Mouse (Mus musculus) CH12.LX (cell line): ENCODE results near the gene Atp6ap1. TPM values are rescaled to one million over a fixed set of nuclear protein-coding genes. Genes with fewer than 3 reads are reported as not detected.

Experiments used
- DNase-seq: peaks from one replicate; pipeline ENCODE4 v3.0.0-alpha.2; 2013; ENCODE audit errors: extremely low read depth
- H3K27ac ChIP-seq: 2 replicates; pipeline ENCODE4 v1.5.1; 2012; ENCODE audit warnings: low read depth, mild to moderate bottlenecking, control low read depth, moderate library complexity; ENCODE audit not compliant: insufficient read depth
- H3K27me3 ChIP-seq: replicated peaks from 2 replicates; pipeline ENCODE3; 2012; ENCODE audit warnings: inconsistent platforms
- H3K36me3 ChIP-seq, 2 experiments: replicated peaks in 1 of 2; 2 replicates each; pipeline versions ENCODE3 to v1.6.1; 2012; ENCODE audit warnings: inconsistent platforms in 1 of 2, low read length in 1 of 2, mild to moderate bottlenecking in 1 of 2, mixed read lengths in 1 of 2, moderate library complexity in 1 of 2; ENCODE audit not compliant: control insufficient read depth in 1 of 2, insufficient read depth in 1 of 2
- H3K4me1 ChIP-seq, 2 experiments: 2 replicates each; pipeline ENCODE4 v1.6.1; 2012; ENCODE audit warnings: inconsistent platforms in 1 of 2, moderate library complexity in 1 of 2; ENCODE audit not compliant: insufficient read depth in 2 of 2, control insufficient read depth in 1 of 2
- H3K4me2 ChIP-seq: 2 replicates; pipeline ENCODE4 v1.6.1; 2012; ENCODE audit warnings: low read depth, mild to moderate bottlenecking, control low read depth; ENCODE audit not compliant: poor library complexity, insufficient read depth, severe bottlenecking
- H3K4me3 ChIP-seq, 3 experiments: fragments of 150-350 bp in 1 of 3; sonication (generic) in 1 of 3; replicated peaks in 1 of 3; 2 replicates each; pipeline versions ENCODE3 to v1.5.1; 2011 to 2012; ENCODE audit warnings: low read depth in 2 of 3, low read length in 2 of 3, mild to moderate bottlenecking in 2 of 3, moderate library complexity in 2 of 3, control low read depth in 1 of 3, improper control_type of control experiment in 1 of 3, inconsistent platforms in 1 of 3, mixed read lengths in 1 of 3; ENCODE audit not compliant: poor library complexity in 1 of 3
- H3K79me2 ChIP-seq: replicated peaks from 2 replicates; pipeline ENCODE4 v1.6.1; 2012; ENCODE audit warnings: mild to moderate bottlenecking, moderate library complexity; ENCODE audit not compliant: control insufficient read depth, poor library complexity, insufficient read depth, severe bottlenecking; ENCODE audit errors: extremely low read depth
- H3K9ac ChIP-seq: 2 replicates; pipeline ENCODE4 v1.6.1; 2012; ENCODE audit warnings: low read depth, mild to moderate bottlenecking, control low read depth, moderate library complexity; ENCODE audit not compliant: insufficient read depth
- H3K9me3 ChIP-seq: replicated peaks from 2 replicates; pipeline ENCODE3; 2012; ENCODE audit warnings: low read length, inconsistent platforms, mixed read lengths
- BHLHE40 ChIP-seq: IDR thresholded peaks from 2 replicates; pipeline ENCODE4 v1.6.1; 2011; ENCODE audit warnings: mild to moderate bottlenecking, low read depth, low read length, improper control_type of control experiment
- CHD1 ChIP-seq: IDR thresholded peaks from 2 replicates; pipeline ENCODE4 v1.6.1; 2012; ENCODE audit warnings: low read depth, low read length, improper control_type of control experiment, inconsistent platforms
- CHD2 ChIP-seq: IDR thresholded peaks from 2 replicates; pipeline ENCODE4 v1.6.1; 2011; ENCODE audit warnings: low read length, improper control_type of control experiment
- CTCF ChIP-seq, 2 experiments: IDR thresholded peaks in 1 of 2; conservative IDR thresholded peaks in 1 of 2; 2 replicates each; pipeline ENCODE4 v1.5.1; 2011 to 2012; ENCODE audit warnings: low read depth in 2 of 2, low read length in 2 of 2, improper control_type of control experiment in 1 of 2, inconsistent platforms in 1 of 2, mild to moderate bottlenecking in 1 of 2, moderate library complexity in 1 of 2
- E2F4 ChIP-seq: IDR thresholded peaks from 2 replicates; pipeline ENCODE4 v1.6.1; 2011; ENCODE audit warnings: low read depth, low read length, improper control_type of control experiment; ENCODE audit not compliant: insufficient replicate concordance
- ETS1 ChIP-seq: conservative IDR thresholded peaks from 2 replicates; pipeline ENCODE4 v1.6.1; 2012; ENCODE audit warnings: low read depth, mild to moderate bottlenecking, inconsistent platforms, low read length, improper control_type of control experiment, moderate library complexity
- GABPA ChIP-seq: IDR thresholded peaks from 2 replicates; pipeline ENCODE4 v1.6.1; 2012; ENCODE audit warnings: low read depth, low read length, improper control_type of control experiment, inconsistent platforms; ENCODE audit not compliant: insufficient replicate concordance
- HCFC1 ChIP-seq: IDR thresholded peaks from 2 replicates; pipeline ENCODE4 v1.6.1; 2012; ENCODE audit warnings: low read depth, mild to moderate bottlenecking, inconsistent platforms, low read length, improper control_type of control experiment
- IRF4 ChIP-seq: IDR thresholded peaks from 2 replicates; pipeline ENCODE4 v1.6.1; 2014; ENCODE audit warnings: low read depth, mild to moderate bottlenecking, inconsistent platforms, low read length, improper control_type of control experiment
- KAT2A ChIP-seq: IDR thresholded peaks from 2 replicates; pipeline ENCODE4 v1.6.1; 2012; ENCODE audit warnings: low read length, improper control_type of control experiment, inconsistent platforms; ENCODE audit not compliant: insufficient replicate concordance
- MAFK ChIP-seq: IDR thresholded peaks from 2 replicates; pipeline ENCODE4 v1.6.1; 2011; ENCODE audit warnings: low read length, improper control_type of control experiment; ENCODE audit not compliant: insufficient replicate concordance
- MAX ChIP-seq: IDR thresholded peaks from 2 replicates; pipeline ENCODE4 v1.6.1; 2011; ENCODE audit warnings: low read length, improper control_type of control experiment
- MXI1 ChIP-seq: IDR thresholded peaks from 2 replicates; pipeline ENCODE4 v1.6.1; 2011; ENCODE audit warnings: mild to moderate bottlenecking, low read depth, low read length, improper control_type of control experiment
- MYC ChIP-seq: IDR thresholded peaks from 2 replicates; pipeline ENCODE4 v1.6.1; 2011; ENCODE audit warnings: low read depth, mild to moderate bottlenecking, improper control_type of control experiment, low read length
- NELFE ChIP-seq: IDR thresholded peaks from 2 replicates; pipeline ENCODE4 v1.6.1; 2011; ENCODE audit warnings: low read depth, low read length, improper control_type of control experiment
- NRF1 ChIP-seq: IDR thresholded peaks from 2 replicates; pipeline ENCODE4 v1.6.1; 2014; ENCODE audit warnings: low read depth, mild to moderate bottlenecking, inconsistent platforms, low read length, improper control_type of control experiment, moderate library complexity
- PAX5 ChIP-seq: IDR thresholded peaks from 2 replicates; pipeline ENCODE4 v1.6.1; 2012; ENCODE audit warnings: low read length, inconsistent platforms, mixed read lengths
- RAD21 ChIP-seq: IDR thresholded peaks from 2 replicates; pipeline ENCODE4 v1.6.1; 2011; ENCODE audit warnings: low read depth, mild to moderate bottlenecking, low read length, improper control_type of control experiment, moderate library complexity
- SMC3 ChIP-seq: IDR thresholded peaks from 2 replicates; pipeline ENCODE4 v1.6.1; 2011; ENCODE audit warnings: low read depth, low read length, improper control_type of control experiment
- USF1 ChIP-seq: IDR thresholded peaks from 2 replicates; pipeline ENCODE4 v1.6.1; 2014; ENCODE audit warnings: low read depth, mild to moderate bottlenecking, inconsistent platforms, low read length, improper control_type of control experiment
- USF2 ChIP-seq: conservative IDR thresholded peaks from 2 replicates; pipeline ENCODE4 v1.6.1; 2011; ENCODE audit warnings: low read depth, low read length, improper control_type of control experiment
- ZC3H11A ChIP-seq: IDR thresholded peaks from 2 replicates; pipeline ENCODE4 v1.6.1; 2012; ENCODE audit warnings: low read depth, mild to moderate bottlenecking, inconsistent platforms, low read length, improper control_type of control experiment
- ZKSCAN1 ChIP-seq: IDR thresholded peaks from 2 replicates; pipeline ENCODE4 v1.6.1; 2012; ENCODE audit warnings: low read depth, inconsistent platforms, low read length, improper control_type of control experiment, borderline replicate concordance
- dilution Hi-C: fragments of 300-500 bp; cut with MboI; formaldehyde crosslinking; loops from 2 replicates; pipeline ENCODE4 v1.14.3; 2020; ENCODE audit warnings: low sequenced_read_pairs; ENCODE audit not compliant: extremely low pct_unique_long_range_greater_than_20kb, extremely low pct_ligation_motif_present
- in situ Hi-C: fragments of 300-500 bp; cut with MboI; formaldehyde crosslinking; loops from 3 replicates; pipeline ENCODE4 v1.14.3; 2019; ENCODE audit warnings: low sequenced_read_pairs, low pct_ligation_motif_present, low pct_unique_long_range_greater_than_20kb, mixed read lengths
- polyA plus RNA-seq: library from polyadenylated mRNA; unstranded; fragments of >175 nt; gene quantifications from 2 replicates; pipeline ENCODE4 v1.2.1, GENCODE M21; 2012; ENCODE audit warnings: low read depth; ENCODE audit not compliant: insufficient read length
- total RNA-seq, 2 experiments: library from RNA; depleted of rRNA; stranded (reverse); fragments of 300-350 nt in 1 of 2; fragments of >200 nt in 1 of 2; gene quantifications; 2 replicates each; pipeline ENCODE4 v1.2.3; 2012 to 2014

Atp6ap1 gene
- total and polyA plus RNA-seq, 3 experiments, result 53.3 to 66.4 (median 53.8) TPM

DNA sequence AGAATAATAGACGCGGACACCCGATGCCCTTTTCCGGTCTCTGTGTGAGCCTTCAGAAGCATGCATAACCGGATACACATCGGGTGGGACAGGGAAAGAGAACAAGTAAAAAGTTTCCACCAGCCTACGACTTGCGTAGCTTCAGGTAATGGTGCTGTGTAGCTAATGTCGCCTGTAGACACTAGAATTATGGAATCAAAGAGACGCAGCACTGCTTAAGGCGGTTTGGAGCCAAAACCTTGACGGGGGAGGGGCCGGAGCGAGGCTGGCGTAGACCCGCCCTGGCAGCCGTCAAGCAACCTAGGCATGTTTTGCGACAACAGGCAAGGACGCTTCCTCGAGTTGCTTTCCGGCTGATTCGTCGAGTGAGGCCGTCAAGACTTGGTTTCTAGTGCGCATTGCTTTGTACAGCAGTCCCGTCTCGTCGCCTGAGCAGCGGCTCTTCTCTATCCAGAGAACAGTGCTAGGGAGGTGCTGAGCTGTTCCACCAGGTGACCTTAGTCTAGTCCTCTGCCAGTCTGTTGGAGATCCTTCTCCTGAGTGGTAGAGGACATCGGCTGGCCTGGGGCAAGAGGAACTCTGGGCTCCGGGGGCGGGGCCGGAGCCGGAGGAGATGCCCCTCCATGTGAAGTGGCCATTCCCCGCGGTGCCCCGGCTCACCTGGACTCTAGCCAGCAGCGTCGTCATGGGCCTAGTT lies 14.4 kb upstream of the Atp6ap1 start (continued):
- TF ChIP-seq BHLHE40 (no peak), CTCF (conservative IDR thresholded peaks at IDR 0.05 in 1 of 2, IDR thresholded peaks at IDR 0.05 in 1 of 2; ENCODE audit: low read depth in 2 of 2, low read length in 2 of 2) (no peak), SMC3 (no peak), HCFC1 (peak; percentile 70), GABPA (no peak), CHD1 (no peak), NELFE (peak; percentile 49; the same call in 1 of the 2 replicates), CHD2 (no peak), USF2 (no peak), MXI1 (no peak; the same call in 1 of the 2 replicates), USF1 (no peak), RAD21 (no peak), IRF4 (no peak), E2F4 (no peak; the same call in 1 of the 2 replicates), KAT2A (0 out of 2 replicates have a peak, but pooled peaks have one; percentile 9), ZKSCAN1 (no peak)

DNA sequence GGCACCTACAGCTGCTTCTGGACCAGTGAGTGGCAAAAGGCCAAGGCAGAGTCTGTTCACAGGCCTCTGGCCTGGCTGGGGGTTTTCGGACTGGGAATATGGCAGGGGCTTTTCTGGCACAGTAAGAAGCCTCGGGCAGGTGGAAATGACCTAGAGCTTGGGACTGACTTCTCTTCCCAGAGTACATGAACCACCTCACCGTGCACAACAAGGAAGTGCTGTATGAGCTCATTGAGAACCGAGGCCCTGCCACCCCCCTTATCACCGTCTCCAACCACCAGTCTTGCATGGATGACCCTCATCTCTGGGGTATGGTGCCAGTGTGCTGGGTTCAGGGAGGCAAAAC lies 13.8 kb upstream of the Atp6ap1 start:
- Histone ChIP-seq H3K27me3 (no peaks in the 10 kb centered on the region), H3K9ac (peak overlapping the region; percentile 93), H3K9me3 (no peaks in the 10 kb centered on the region), H3K27ac (peak overlapping the region; percentile 80; the same call in 1 of the 2 replicates), H3K4me2 (peak overlapping the region; percentile 78), H3K36me3 (peaks cover 4 to 27% of the 10 kb centered on the region in 2 experiments), H3K4me3 (peak overlapping the region; percentile 71 to 97 (median 76)), H3K4me1 (peaks cover 0 to 10% of the 10 kb centered on the region in 2 experiments; a peak in 2 of 4 replicates), H3K79me2 (peaks cover 11% of the 10 kb centered on the region)
- no peak for DNase-seq
- in situ Hi-C loops, result no loop called here
- dilution Hi-C loops, result no loop called here
- TF ChIP-seq NRF1, result no peak
- no peak for TF ChIP-seq ETS1
- TF ChIP-seq PAX5, result no peak
- TF ChIP-seq E2F4, result no peak
- no peak for TF ChIP-seq MAFK
- TF ChIP-seq ZC3H11A, result no peak
- TF ChIP-seq IRF4, result no peak
- no peak for TF ChIP-seq MAX
- TF ChIP-seq MYC, result no peak
